Mouse (Mus musculus) kidney, adult 2 months (tissue): ENCODE measurements at regions not wholly inside any gene's neighbourhood (a gene's known extent, or its start where the extent isn't known, plus 50 kb on each side); places are given as distances from the start of the nearest gene placed in this dataset.

Experiments used
- DNase-seq: peaks from one replicate; pipeline ENCODE4 v3.0.0; 2021
- H3K27ac ChIP-seq: fragments of 200-500 bp; 2 replicates; pipeline ENCODE4 v1.5.1; 2012; ENCODE audit warnings: low read depth, low read length, control low read depth, inconsistent platforms; ENCODE audit not compliant: insufficient read depth
- H3K27me3 ChIP-seq: fragments of 200-500 bp; replicated peaks from 2 replicates; pipeline ENCODE4 v1.6.1; 2012; ENCODE audit warnings: mild to moderate bottlenecking, moderate library complexity, low read length, inconsistent platforms; ENCODE audit not compliant: control insufficient read depth, insufficient read depth
- H3K36me3 ChIP-seq: fragments of 200-500 bp; 2 replicates; pipeline ENCODE4 v1.6.1; 2012; ENCODE audit warnings: mild to moderate bottlenecking, moderate library complexity, low read length, inconsistent platforms; ENCODE audit not compliant: control insufficient read depth, insufficient read depth
- H3K4me1 ChIP-seq: fragments of 200-500 bp; 2 replicates; pipeline ENCODE4 v1.6.1; 2011; ENCODE audit warnings: low read length; ENCODE audit not compliant: control insufficient read depth, insufficient read depth
- H3K4me3 ChIP-seq: fragments of 200-500 bp; 2 replicates; pipeline ENCODE4 v1.5.1; 2011; ENCODE audit warnings: mild to moderate bottlenecking, low read depth, low read length, control low read depth; ENCODE audit not compliant: insufficient read depth
- CTCF ChIP-seq: fragments of 200-500 bp; conservative IDR thresholded peaks from 2 replicates; pipeline ENCODE4 v1.5.1; 2011; ENCODE audit warnings: low read depth, mild to moderate bottlenecking, control low read depth, low read length, moderate library complexity, mixed read lengths; ENCODE audit not compliant: insufficient read depth, insufficient read length
- POLR2A ChIP-seq: fragments of 200-500 bp; IDR thresholded peaks from one replicate; pipeline ENCODE4 v1.6.1; 2011; ENCODE audit warnings: low read depth, low read length, control low read depth
- WGBS: fragments of 180-500 bp; shearing (Covaris S2); methylation state at CpG from one replicate; pipeline ENCODE4 v1.1.7; 2018; 5-methylcytosine and 5-hydroxymethylcytosine counted together

DNA sequence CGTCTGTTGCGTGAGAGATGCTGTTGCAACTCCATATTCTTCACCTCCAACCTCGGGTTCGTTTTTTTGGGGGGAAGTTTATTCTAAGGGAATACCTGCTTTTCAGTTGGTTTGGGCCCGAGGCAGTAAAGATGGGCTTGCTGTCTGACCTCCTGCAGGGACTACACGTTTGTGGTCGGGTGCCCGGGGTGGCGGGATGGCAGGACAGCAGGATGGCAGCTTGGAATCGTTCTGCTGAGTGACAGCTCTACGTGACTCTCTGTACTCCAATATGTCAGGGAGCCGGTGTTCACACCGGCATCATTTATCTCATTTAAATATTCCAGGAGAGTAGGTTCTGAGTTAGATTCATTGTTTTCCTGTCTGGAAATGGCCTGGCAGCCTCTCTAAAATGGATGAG, 286.2 kb downstream of the Olfm4 start:
- no peaks in the 10 kb centered on the region for H3K4me1 ChIP-seq
- no peaks in the 10 kb centered on the region for H3K27me3 ChIP-seq
- no peak for DNase-seq
- TF ChIP-seq CTCF: no peak
- TF ChIP-seq POLR2A: no peak
- no peaks in the 10 kb centered on the region for H3K36me3 ChIP-seq
- H3K27ac ChIP-seq: no peak overlapping the region
- no peak overlapping the region for H3K4me3 ChIP-seq
- WGBS: 64% methylated on average over 13 of the region's 13 CpGs

DNA sequence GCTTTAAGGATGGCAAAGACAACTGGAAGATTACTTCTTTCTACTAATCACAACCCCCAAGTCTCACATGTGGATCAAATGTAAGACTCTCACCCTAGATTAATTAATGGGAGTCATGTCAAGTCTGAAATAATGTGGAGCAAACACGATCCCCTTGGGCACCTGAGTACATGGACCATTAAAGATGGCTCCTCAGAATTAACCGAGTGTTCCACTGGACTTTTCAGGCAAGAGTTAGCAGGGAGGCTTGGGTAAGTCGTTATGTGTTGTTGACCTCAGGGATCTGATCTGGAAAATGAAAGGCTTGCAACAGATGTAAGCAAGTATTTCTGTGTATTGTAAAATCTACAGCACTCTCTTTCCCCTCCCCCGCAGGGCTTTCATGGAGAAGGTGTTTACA, 296.3 kb downstream of the Olfm4 start:
- no peaks in the 10 kb centered on the region for H3K4me1 ChIP-seq
- H3K4me3 ChIP-seq: no peak overlapping the region
- H3K27ac ChIP-seq: no peak overlapping the region
- no peaks in the 10 kb centered on the region for H3K36me3 ChIP-seq
- no peak for TF ChIP-seq CTCF
- TF ChIP-seq POLR2A: no peak
- no peaks in the 10 kb centered on the region for H3K27me3 ChIP-seq
- DNase-seq: no peak
- WGBS: 29% methylated on average over 4 of the region's 4 CpGs

DNA sequence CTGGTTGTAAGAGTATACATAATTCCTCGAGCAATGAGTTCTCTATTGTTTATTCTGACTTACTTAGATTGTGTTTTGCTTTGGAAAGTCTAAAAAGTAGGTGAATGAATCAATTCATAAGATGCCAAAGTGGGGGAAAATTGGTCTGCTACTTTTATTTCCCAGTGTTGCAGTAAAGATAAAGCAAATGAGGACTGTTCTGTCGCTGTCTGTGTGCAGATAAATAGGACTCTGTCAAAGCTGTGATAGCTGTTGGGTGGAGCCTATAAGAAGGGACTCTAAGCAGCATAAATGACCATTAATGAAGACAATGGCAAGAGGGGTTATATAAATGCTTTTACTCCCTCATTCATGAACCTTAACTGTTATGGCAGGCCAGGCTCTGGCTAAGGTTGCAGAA, 299.8 kb downstream of the Olfm4 start:
- no peak overlapping the region for H3K4me3 ChIP-seq
- no peaks in the 10 kb centered on the region for H3K36me3 ChIP-seq
- no peak overlapping the region for H3K27ac ChIP-seq
- H3K4me1 ChIP-seq: no peaks in the 10 kb centered on the region
- TF ChIP-seq POLR2A (no peak), CTCF (no peak)
- no peaks in the 10 kb centered on the region for H3K27me3 ChIP-seq
- DNase-seq: no peak
- 56% methylated on average over 2 of the region's 2 CpGs for WGBS

DNA sequence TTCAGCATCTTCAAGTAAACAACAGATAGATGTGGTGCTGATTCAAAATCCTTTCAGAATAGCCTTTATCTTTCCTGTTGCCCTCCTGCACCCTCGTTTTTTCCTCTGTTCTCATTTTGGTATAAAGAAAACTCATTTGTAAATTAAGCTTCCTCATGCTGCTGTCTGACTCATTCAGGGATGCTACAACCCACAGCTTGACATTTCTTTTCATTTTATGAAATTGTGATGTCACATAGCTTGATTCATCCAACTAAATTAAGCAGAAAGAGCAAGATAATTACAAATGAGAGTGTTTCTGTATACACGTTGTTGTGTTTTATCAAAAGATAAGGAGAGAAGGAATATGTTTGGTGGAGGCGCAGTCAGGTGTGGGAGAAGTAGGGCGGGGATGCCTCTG, 307.5 kb downstream of the Olfm4 start:
- no peak for DNase-seq
- TF ChIP-seq CTCF: no peak
- TF ChIP-seq POLR2A: no peak
- Histone ChIP-seq H3K27me3 (no peaks in the 10 kb centered on the region), H3K36me3 (no peaks in the 10 kb centered on the region), H3K4me3 (no peak overlapping the region), H3K27ac (no peak overlapping the region), H3K4me1 (no peaks in the 10 kb centered on the region)
- 81% methylated on average over 4 of the region's 4 CpGs for WGBS

DNA sequence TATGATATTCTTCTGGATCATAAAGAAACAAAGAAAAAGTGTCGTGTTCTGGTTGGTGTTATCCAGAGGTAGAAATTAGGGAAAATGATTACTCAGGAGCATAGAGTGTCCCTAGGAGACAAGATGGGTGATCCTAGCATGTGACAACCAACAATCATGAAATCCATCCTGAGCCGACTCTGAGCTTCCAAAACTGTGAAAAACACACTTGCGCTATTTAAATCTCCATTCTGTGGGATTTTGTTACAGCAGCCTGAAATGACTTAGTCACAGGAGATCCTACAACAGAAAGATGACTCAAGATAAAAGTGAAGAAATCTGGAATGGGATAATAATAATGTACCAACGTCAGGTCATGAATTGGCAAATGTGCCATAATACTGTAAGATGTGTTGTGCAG, 309.5 kb downstream of the Olfm4 start:
- no peaks in the 10 kb centered on the region for H3K27me3 ChIP-seq
- H3K27ac ChIP-seq: no peak overlapping the region
- TF ChIP-seq POLR2A (no peak), CTCF (no peak)
- no peak overlapping the region for H3K4me3 ChIP-seq
- DNase-seq: no peak
- H3K36me3 ChIP-seq: no peaks in the 10 kb centered on the region
- 88% methylated on average over 4 of the region's 4 CpGs for WGBS
- H3K4me1 ChIP-seq: no peaks in the 10 kb centered on the region

DNA sequence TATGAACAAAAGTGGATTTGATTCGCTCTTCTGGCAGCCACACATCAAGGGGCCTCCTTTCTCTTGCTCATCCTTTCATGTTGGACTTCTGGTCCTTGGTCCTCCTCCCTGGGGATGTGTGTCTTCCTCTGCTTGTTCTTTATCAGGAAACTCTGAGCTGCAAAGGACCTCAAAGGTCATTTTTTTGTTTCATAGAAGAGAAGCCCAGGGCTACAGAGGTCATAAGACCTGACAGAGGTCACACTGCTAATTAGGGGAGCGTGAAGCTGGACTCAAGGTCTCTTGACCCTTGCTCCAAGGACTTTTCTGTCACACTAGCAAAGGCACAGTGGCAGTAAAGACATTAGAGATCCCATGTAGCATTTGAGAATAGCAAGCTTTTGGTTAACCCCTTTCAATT, 345.8 kb downstream of the Olfm4 start:
- Histone ChIP-seq H3K4me3 (no peak overlapping the region), H3K36me3 (no peaks in the 10 kb centered on the region), H3K27me3 (no peaks in the 10 kb centered on the region; the same call in 1 of the 2 replicates), H3K4me1 (no peaks in the 10 kb centered on the region), H3K27ac (no peak overlapping the region)
- 62% methylated on average over 2 of the region's 2 CpGs for WGBS
- TF ChIP-seq CTCF: no peak
- TF ChIP-seq POLR2A: no peak
- no peak for DNase-seq

DNA sequence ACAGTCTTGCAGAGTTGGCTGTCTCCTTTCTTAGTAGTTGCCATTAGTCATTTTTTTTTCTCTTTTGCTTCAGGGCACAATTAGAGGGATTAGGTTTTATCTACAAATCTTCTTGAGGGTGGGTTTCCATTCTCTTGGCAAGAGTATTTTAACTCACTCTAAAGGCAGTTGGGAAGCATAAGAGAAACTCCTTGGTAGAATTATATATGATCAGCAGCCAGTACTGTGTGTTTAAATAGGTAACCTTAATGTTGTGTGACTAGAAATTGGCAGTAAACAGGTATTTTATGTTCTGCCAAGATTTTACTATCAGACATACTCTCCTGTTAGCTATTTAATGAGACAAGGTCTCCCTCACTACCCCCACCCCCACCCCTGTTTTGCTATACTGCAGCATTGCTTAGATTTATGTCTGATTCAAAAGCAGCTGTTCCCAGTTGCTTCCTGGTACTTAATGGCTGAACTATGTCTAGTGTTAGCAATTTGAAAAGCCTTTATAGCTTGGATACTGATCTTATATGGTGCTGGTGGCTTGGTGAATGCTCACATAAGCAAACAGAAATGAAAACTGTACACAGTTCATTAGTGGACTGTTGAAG, 378.2 kb downstream of the Olfm4 start:
- Histone ChIP-seq H3K27ac (no peak overlapping the region), H3K4me3 (no peak overlapping the region), H3K27me3 (no peaks in the 10 kb centered on the region), H3K36me3 (no peaks in the 10 kb centered on the region), H3K4me1 (no peaks in the 10 kb centered on the region)
- TF ChIP-seq CTCF: no peak
- TF ChIP-seq POLR2A: no peak
- DNase-seq: no peak
